Mouse (Mus musculus): Measurements from ENCODE around the gene Gabrb2. TPM values are rescaled to one million over a fixed set of nuclear protein-coding genes. Genes with fewer than 3 reads are reported as not detected.

Gabrb2 gene
- polyA plus RNA-seq, 1 experiment from 2014 or later = 3.7 TPM

GRCm38 (mm10) chr11:42423231-42423630 is 3.7 kb downstream of the Gabrb2 start:
- Histone ChIP-seq H3K4me3 (ENCODE audit: low read depth, low read length) (no peak overlapping the region), H3K9ac (replicated peaks; ENCODE audit: low read depth, low read length) (no peak overlapping the region), H3K36me3 (ENCODE audit: control insufficient read depth, insufficient read depth, low read length) (no peaks in the 10 kb centered on the region), H3K4me1 (ENCODE audit: control insufficient read depth, insufficient read depth, low read length) (no peaks in the 10 kb centered on the region), H3K27me3 (ENCODE audit: control insufficient read depth, insufficient read depth, low read length) (no peaks in the 10 kb centered on the region), H3K9me3 (ENCODE audit: control insufficient read depth, low read depth, low read length) (no peaks in the 10 kb centered on the region), H3K4me2 (replicated peaks; ENCODE audit: low read depth, low read length) (no peak overlapping the region), H3K27ac (ENCODE audit: low read length) (no peak overlapping the region)
- ATAC-seq (ENCODE audit: insufficient number of reproducible peaks, insufficient read depth, low FRiP score, low read depth) = no peak
- WGBS = 10% methylated on average over 3 of the region's 3 CpGs

DNA sequence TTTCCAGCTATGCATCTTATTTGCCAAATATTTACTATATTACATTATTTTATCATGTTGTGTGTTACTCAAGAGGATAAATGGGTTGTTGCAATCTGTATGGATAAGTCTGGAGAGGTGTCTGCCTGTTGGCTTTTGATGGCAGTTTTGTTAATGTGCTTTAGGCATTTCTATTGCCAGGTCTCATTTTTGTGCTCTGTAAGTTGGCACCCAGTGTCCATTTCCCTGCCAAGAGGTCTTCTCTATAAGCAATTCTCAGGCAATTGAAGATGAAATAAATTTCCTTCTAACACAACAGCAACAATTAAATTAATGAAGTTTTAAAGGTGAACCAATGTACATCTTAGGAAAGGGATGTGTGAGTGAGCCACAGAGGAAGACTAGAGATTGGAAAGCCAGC is 11.9 kb downstream of the Gabrb2 start:
- no peak for ATAC-seq (ENCODE audit: insufficient number of reproducible peaks, insufficient read depth, low FRiP score, low read depth)

GRCm38 (mm10) chr11:42438978-42439377 is 19.4 kb downstream of the Gabrb2 start:
- WGBS = 78% methylated on average over 2 of the region's 2 CpGs
- Histone ChIP-seq H3K27me3 (ENCODE audit: control insufficient read depth, insufficient read depth, low read length) (no peaks in the 10 kb centered on the region), H3K4me2 (replicated peaks; ENCODE audit: low read depth, low read length) (no peak overlapping the region), H3K36me3 (ENCODE audit: control insufficient read depth, insufficient read depth, low read length) (no peaks in the 10 kb centered on the region), H3K9me3 (ENCODE audit: control insufficient read depth, low read depth, low read length) (no peaks in the 10 kb centered on the region), H3K9ac (replicated peaks; ENCODE audit: low read depth, low read length) (no peak overlapping the region), H3K4me1 (ENCODE audit: control insufficient read depth, insufficient read depth, low read length) (no peaks in the 10 kb centered on the region), H3K27ac (ENCODE audit: low read length) (no peak overlapping the region), H3K4me3 (ENCODE audit: low read depth, low read length) (no peak overlapping the region)
- no peak for ATAC-seq (ENCODE audit: insufficient number of reproducible peaks, insufficient read depth, low FRiP score, low read depth)

More for the DNA sequence above, 11.9 kb downstream of the Gabrb2 start:
- Histone ChIP-seq H3K4me1 (ENCODE audit: control insufficient read depth, insufficient read depth, low read length) (no peaks in the 10 kb centered on the region), H3K9ac (replicated peaks; ENCODE audit: low read depth, low read length) (no peak overlapping the region), H3K27me3 (ENCODE audit: control insufficient read depth, insufficient read depth, low read length) (no peaks in the 10 kb centered on the region), H3K36me3 (ENCODE audit: control insufficient read depth, insufficient read depth, low read length) (no peaks in the 10 kb centered on the region), H3K4me2 (replicated peaks; ENCODE audit: low read depth, low read length) (no peak overlapping the region), H3K9me3 (ENCODE audit: control insufficient read depth, low read depth, low read length) (no peaks in the 10 kb centered on the region), H3K27ac (ENCODE audit: low read length) (no peak overlapping the region), H3K4me3 (ENCODE audit: low read depth, low read length) (no peak overlapping the region)

- Histone ChIP-seq H3K4me1 (ENCODE audit: control insufficient read depth, insufficient read depth, low read length) (no peaks in the 10 kb centered on the region), H3K4me3 (ENCODE audit: low read depth, low read length) (no peak overlapping the region), H3K9me3 (ENCODE audit: control insufficient read depth, low read depth, low read length) (no peaks in the 10 kb centered on the region), H3K27ac (ENCODE audit: low read length) (no peak overlapping the region), H3K36me3 (ENCODE audit: control insufficient read depth, insufficient read depth, low read length) (no peaks in the 10 kb centered on the region), H3K9ac (replicated peaks; ENCODE audit: low read depth, low read length) (no peak overlapping the region), H3K4me2 (replicated peaks; ENCODE audit: low read depth, low read length) (no peak overlapping the region), H3K27me3 (ENCODE audit: control insufficient read depth, insufficient read depth, low read length) (no peaks in the 10 kb centered on the region)
- ATAC-seq (ENCODE audit: insufficient number of reproducible peaks, insufficient read depth, low FRiP score, low read depth) = no peak
These were observed 24.1 kb downstream of the Gabrb2 start for GRCm38 (mm10) chr11:42443641-42444040.

GRCm38 (mm10) chr11:42448929-42449328 is 29.4 kb downstream of the Gabrb2 start:
- H3K4me3 ChIP-seq (ENCODE audit: low read depth, low read length) = no peak overlapping the region
- H3K9me3 ChIP-seq (ENCODE audit: control insufficient read depth, low read depth, low read length) = no peaks in the 10 kb centered on the region
- no peak for ATAC-seq (ENCODE audit: insufficient number of reproducible peaks, insufficient read depth, low FRiP score, low read depth)
- no peaks in the 10 kb centered on the region for H3K27me3 ChIP-seq (ENCODE audit: control insufficient read depth, insufficient read depth, low read length)
- no peaks in the 10 kb centered on the region for H3K4me1 ChIP-seq (ENCODE audit: control insufficient read depth, insufficient read depth, low read length)
- H3K36me3 ChIP-seq (ENCODE audit: control insufficient read depth, insufficient read depth, low read length) = no peaks in the 10 kb centered on the region
- H3K4me2 ChIP-seq (replicated peaks; ENCODE audit: low read depth, low read length) = no peak overlapping the region
- H3K27ac ChIP-seq (ENCODE audit: low read length) = no peak overlapping the region
- 77% methylated on average over 4 of the region's 4 CpGs for WGBS
- no peak overlapping the region for H3K9ac ChIP-seq (replicated peaks; ENCODE audit: low read depth, low read length)

- 94% methylated on average over 1 of the region's 1 CpGs for WGBS
These were observed 44.6 kb downstream of the Gabrb2 start for GRCm38 (mm10) chr11:42464136-42464535.

DNA sequence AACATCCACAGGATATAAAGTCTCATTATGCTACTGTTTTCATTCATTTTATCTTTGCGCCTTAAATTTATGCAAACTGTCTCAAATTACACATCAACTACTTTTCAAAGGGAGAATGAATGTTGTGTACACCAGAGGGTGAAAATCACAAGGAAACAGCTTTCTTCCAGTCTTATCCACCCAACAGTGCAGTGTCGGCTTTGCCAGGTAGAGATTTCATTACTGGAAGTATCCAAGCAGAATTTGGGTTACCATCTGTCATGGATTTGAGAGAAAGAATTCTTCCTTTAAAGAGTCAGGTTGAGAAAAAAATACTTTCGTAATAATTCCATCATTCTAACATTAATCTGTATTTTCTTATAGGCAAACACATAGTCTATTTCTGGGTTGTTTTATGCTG is 48.8 kb downstream of the Gabrb2 start:
- H3K36me3 ChIP-seq (ENCODE audit: control insufficient read depth, insufficient read depth, low read length) = no peaks in the 10 kb centered on the region
- no peak overlapping the region for H3K4me2 ChIP-seq (replicated peaks; ENCODE audit: low read depth, low read length)
- WGBS = 90% methylated on average over 3 of the region's 3 CpGs
- H3K4me1 ChIP-seq (ENCODE audit: control insufficient read depth, insufficient read depth, low read length) = no peaks in the 10 kb centered on the region
- H3K4me3 ChIP-seq (ENCODE audit: low read depth, low read length) = no peak overlapping the region
- no peaks in the 10 kb centered on the region for H3K9me3 ChIP-seq (ENCODE audit: control insufficient read depth, low read depth, low read length)
- no peak overlapping the region for H3K9ac ChIP-seq (replicated peaks; ENCODE audit: low read depth, low read length)
- H3K27ac ChIP-seq (ENCODE audit: low read length) = no peak overlapping the region
- no peaks in the 10 kb centered on the region for H3K27me3 ChIP-seq (ENCODE audit: control insufficient read depth, insufficient read depth, low read length)
- no peak for ATAC-seq (ENCODE audit: insufficient number of reproducible peaks, insufficient read depth, low FRiP score, low read depth)

More at GRCm38 (mm10) chr11:42464136-42464535, 44.6 kb downstream of the Gabrb2 start:
- H3K4me3 ChIP-seq (ENCODE audit: low read depth, low read length) = no peak overlapping the region
- no peaks in the 10 kb centered on the region for H3K27me3 ChIP-seq (ENCODE audit: control insufficient read depth, insufficient read depth, low read length)
- no peaks in the 10 kb centered on the region for H3K9me3 ChIP-seq (ENCODE audit: control insufficient read depth, low read depth, low read length)
- no peak overlapping the region for H3K9ac ChIP-seq (replicated peaks; ENCODE audit: low read depth, low read length)
- no peak overlapping the region for H3K4me2 ChIP-seq (replicated peaks; ENCODE audit: low read depth, low read length)
- ATAC-seq (ENCODE audit: insufficient number of reproducible peaks, insufficient read depth, low FRiP score, low read depth) = no peak
- H3K27ac ChIP-seq (ENCODE audit: low read length) = no peak overlapping the region
- H3K36me3 ChIP-seq (ENCODE audit: control insufficient read depth, insufficient read depth, low read length) = no peaks in the 10 kb centered on the region
- no peaks in the 10 kb centered on the region for H3K4me1 ChIP-seq (ENCODE audit: control insufficient read depth, insufficient read depth, low read length)

- no peaks in the 10 kb centered on the region for H3K36me3 ChIP-seq (ENCODE audit: control insufficient read depth, insufficient read depth, low read length)
- H3K4me1 ChIP-seq (ENCODE audit: control insufficient read depth, insufficient read depth, low read length) = no peaks in the 10 kb centered on the region
- WGBS = 91% methylated on average over 3 of the region's 3 CpGs
- H3K9ac ChIP-seq (replicated peaks; ENCODE audit: low read depth, low read length) = no peak overlapping the region
- no peak overlapping the region for H3K27ac ChIP-seq (ENCODE audit: low read length)
- no peak overlapping the region for H3K4me2 ChIP-seq (replicated peaks; ENCODE audit: low read depth, low read length)
- no peak overlapping the region for H3K4me3 ChIP-seq (ENCODE audit: low read depth, low read length)
- H3K27me3 ChIP-seq (ENCODE audit: control insufficient read depth, insufficient read depth, low read length) = no peaks in the 10 kb centered on the region
- no peaks in the 10 kb centered on the region for H3K9me3 ChIP-seq (ENCODE audit: control insufficient read depth, low read depth, low read length)
- ATAC-seq (ENCODE audit: insufficient number of reproducible peaks, insufficient read depth, low FRiP score, low read depth) = no peak
These were observed 55.0 kb downstream of the Gabrb2 start for GRCm38 (mm10) chr11:42474523-42474922.

GRCm38 (mm10) chr11:42487625-42488024 is 68.1 kb downstream of the Gabrb2 start:
- no peak overlapping the region for H3K9ac ChIP-seq (replicated peaks; ENCODE audit: low read depth, low read length)
- no peaks in the 10 kb centered on the region for H3K9me3 ChIP-seq (ENCODE audit: control insufficient read depth, low read depth, low read length)
- H3K4me2 ChIP-seq (replicated peaks; ENCODE audit: low read depth, low read length) = no peak overlapping the region
- H3K27ac ChIP-seq (ENCODE audit: low read length) = no peak overlapping the region
- H3K4me3 ChIP-seq (ENCODE audit: low read depth, low read length) = no peak overlapping the region
- no peak for ATAC-seq (ENCODE audit: insufficient number of reproducible peaks, insufficient read depth, low FRiP score, low read depth)
- no peaks in the 10 kb centered on the region for H3K36me3 ChIP-seq (ENCODE audit: control insufficient read depth, insufficient read depth, low read length)
- H3K27me3 ChIP-seq (ENCODE audit: control insufficient read depth, insufficient read depth, low read length) = no peaks in the 10 kb centered on the region
- H3K4me1 ChIP-seq (ENCODE audit: control insufficient read depth, insufficient read depth, low read length) = no peaks in the 10 kb centered on the region

All from stomach, embryonic 14.5 days (tissue).